Mouse (Mus musculus) kidney, adult 2 months (tissue): ENCODE data around the gene E2f6. TPM values are rescaled to one million over a fixed set of nuclear protein-coding genes. Genes with fewer than 3 reads are reported as not detected.

ENCODE experiments used
- DNase-seq: peaks from one replicate; pipeline ENCODE4 v3.0.0; 2021
- H3K27ac ChIP-seq: fragments of 200-500 bp; 2 replicates; pipeline ENCODE4 v1.5.1; 2012; ENCODE audit warnings: low read depth, low read length, control low read depth, inconsistent platforms; ENCODE audit not compliant: insufficient read depth
- H3K27me3 ChIP-seq: fragments of 200-500 bp; replicated peaks from 2 replicates; pipeline ENCODE4 v1.6.1; 2012; ENCODE audit warnings: mild to moderate bottlenecking, moderate library complexity, low read length, inconsistent platforms; ENCODE audit not compliant: control insufficient read depth, insufficient read depth
- H3K36me3 ChIP-seq: fragments of 200-500 bp; 2 replicates; pipeline ENCODE4 v1.6.1; 2012; ENCODE audit warnings: mild to moderate bottlenecking, moderate library complexity, low read length, inconsistent platforms; ENCODE audit not compliant: control insufficient read depth, insufficient read depth
- H3K4me1 ChIP-seq: fragments of 200-500 bp; 2 replicates; pipeline ENCODE4 v1.6.1; 2011; ENCODE audit warnings: low read length; ENCODE audit not compliant: control insufficient read depth, insufficient read depth
- H3K4me3 ChIP-seq: fragments of 200-500 bp; 2 replicates; pipeline ENCODE4 v1.5.1; 2011; ENCODE audit warnings: mild to moderate bottlenecking, low read depth, low read length, control low read depth; ENCODE audit not compliant: insufficient read depth
- CTCF ChIP-seq: fragments of 200-500 bp; conservative IDR thresholded peaks from 2 replicates; pipeline ENCODE4 v1.5.1; 2011; ENCODE audit warnings: low read depth, mild to moderate bottlenecking, control low read depth, low read length, moderate library complexity, mixed read lengths; ENCODE audit not compliant: insufficient read depth, insufficient read length
- POLR2A ChIP-seq: fragments of 200-500 bp; IDR thresholded peaks from one replicate; pipeline ENCODE4 v1.6.1; 2011; ENCODE audit warnings: low read depth, low read length, control low read depth
- WGBS: fragments of 180-500 bp; shearing (Covaris S2); methylation state at CpG from one replicate; pipeline ENCODE4 v1.1.7; 2018; 5-methylcytosine and 5-hydroxymethylcytosine counted together
- polyA plus RNA-seq: library from polyadenylated mRNA; depleted of rRNA; stranded (reverse); fragments of >200 nt; gene quantifications from 2 replicates; pipeline ENCODE4 v1.2.3, GENCODE M21; 2012; rRNA removed

Gene E2f6
- polyA plus RNA-seq, 1 experiment = 15.5 TPM

DNA sequence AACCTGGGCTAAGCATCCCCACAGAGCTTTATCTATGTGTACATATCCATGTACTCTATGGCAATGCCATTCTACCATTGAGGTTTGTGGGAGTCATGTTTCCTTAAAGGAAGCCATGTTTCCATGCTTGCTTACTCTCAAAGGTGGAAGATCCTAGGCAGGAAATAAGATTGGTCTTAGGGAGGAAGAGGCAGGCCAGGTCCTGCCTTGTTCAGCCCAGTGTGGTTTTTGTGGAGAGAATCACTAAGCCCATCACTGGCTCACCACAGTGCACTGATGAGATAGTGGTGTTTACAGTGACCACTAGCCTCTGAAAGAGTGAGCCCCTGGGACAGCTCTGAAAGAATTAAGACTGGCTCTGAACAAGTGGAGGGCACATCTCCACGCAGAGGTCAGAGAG is 68.6 kb downstream of the E2f6 start:
- TF ChIP-seq CTCF = no peak
- no peak for TF ChIP-seq POLR2A
- WGBS = 88% methylated on average over 1 of the region's 1 CpGs
- no peak for DNase-seq
- peaks cover 9% of the 10 kb centered on the region; the same call in 1 of the 2 replicates for H3K4me1 ChIP-seq
- no peaks in the 10 kb centered on the region for H3K36me3 ChIP-seq
- no peak overlapping the region for H3K4me3 ChIP-seq
- no peaks in the 10 kb centered on the region for H3K27me3 ChIP-seq
- no peak overlapping the region for H3K27ac ChIP-seq

DNA sequence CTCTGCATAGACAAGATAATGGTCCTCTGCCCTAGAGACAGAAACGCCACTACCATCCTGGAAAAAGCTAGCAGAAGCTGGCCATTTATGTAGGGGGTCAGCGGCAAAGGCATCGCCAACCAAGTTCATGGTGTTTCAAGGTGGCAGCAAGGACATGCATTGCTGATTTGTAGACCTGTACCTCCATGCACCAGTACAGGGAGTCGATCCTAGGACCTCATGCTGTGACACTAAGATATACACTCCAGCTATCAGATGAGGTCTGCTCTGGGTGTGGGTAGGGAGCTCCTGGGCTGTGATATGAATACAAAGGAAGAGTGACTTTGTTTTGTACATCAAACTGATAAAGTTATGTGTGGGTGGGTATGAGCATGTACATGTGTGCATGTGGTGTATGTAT is 69.3 kb downstream of the E2f6 start:
- Histone ChIP-seq H3K36me3 (no peaks in the 10 kb centered on the region), H3K27me3 (no peaks in the 10 kb centered on the region), H3K4me1 (peaks cover 7% of the 10 kb centered on the region; the same call in 1 of the 2 replicates), H3K4me3 (no peak overlapping the region), H3K27ac (no peak overlapping the region)
- 94% methylated on average over 4 of the region's 4 CpGs for WGBS
- no peak for DNase-seq
- TF ChIP-seq CTCF (no peak), POLR2A (no peak)

DNA sequence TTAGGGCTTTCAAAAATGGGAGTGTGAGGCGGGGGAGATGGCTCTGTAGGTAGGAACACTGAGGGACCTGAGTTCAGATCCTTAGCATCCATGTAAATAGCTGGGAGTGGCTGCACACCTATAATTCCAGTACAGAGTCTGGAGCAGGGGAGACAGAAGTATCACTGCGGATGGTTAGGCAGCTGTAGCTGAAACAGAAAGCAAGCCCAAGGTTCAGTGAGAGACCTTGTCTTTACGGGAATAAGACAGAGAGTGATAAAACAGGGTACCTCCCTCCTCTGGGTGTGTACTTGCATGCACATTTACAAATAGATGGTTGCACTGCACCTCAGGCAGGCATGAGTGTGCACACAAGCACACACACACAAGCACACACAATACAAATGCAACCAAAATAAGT is 71.7 kb downstream of the E2f6 start:
- 82% methylated on average over 3 of the region's 3 CpGs for WGBS
- no peaks in the 10 kb centered on the region for H3K36me3 ChIP-seq
- H3K27me3 ChIP-seq = no peaks in the 10 kb centered on the region
- H3K27ac ChIP-seq = no peak overlapping the region
- H3K4me1 ChIP-seq = no peaks in the 10 kb centered on the region
- TF ChIP-seq CTCF = no peak
- no peak for TF ChIP-seq POLR2A
- H3K4me3 ChIP-seq = no peak overlapping the region
- no peak for DNase-seq

- Histone ChIP-seq H3K4me1 (no peaks in the 10 kb centered on the region), H3K27ac (no peak overlapping the region), H3K4me3 (no peak overlapping the region), H3K36me3 (no peaks in the 10 kb centered on the region), H3K27me3 (no peaks in the 10 kb centered on the region)
- TF ChIP-seq POLR2A = no peak
- TF ChIP-seq CTCF = no peak
- DNase-seq = no peak
- WGBS = 73% methylated on average over 7 of the region's 7 CpGs
Observed at GRCm38 (mm10) chr12:16883111-16883510, 72.3 kb downstream of the E2f6 start.

DNA sequence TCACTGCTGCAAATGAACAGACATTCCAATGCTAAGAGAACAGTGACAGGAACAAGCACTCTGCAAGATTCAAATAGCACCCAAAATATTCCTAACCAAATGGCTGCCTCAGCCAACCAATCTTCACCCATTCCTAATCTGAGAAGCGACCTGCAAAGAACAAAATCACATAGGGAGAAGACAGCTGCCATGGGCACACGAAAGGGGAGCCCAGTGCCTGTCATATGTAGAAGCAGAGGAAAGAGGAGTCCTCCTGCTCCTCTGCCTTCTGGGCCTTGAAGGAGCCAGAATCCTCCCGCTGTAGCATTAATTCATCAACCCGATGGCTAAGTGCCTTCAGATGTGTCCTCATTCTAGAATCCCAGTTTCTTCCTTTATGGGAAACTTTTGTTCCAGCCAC is 73.8 kb downstream of the E2f6 start:
- H3K27ac ChIP-seq = no peak overlapping the region
- no peaks in the 10 kb centered on the region for H3K36me3 ChIP-seq
- H3K4me3 ChIP-seq = no peak overlapping the region
- no peaks in the 10 kb centered on the region for H3K4me1 ChIP-seq
- TF ChIP-seq POLR2A (no peak), CTCF (no peak)
- H3K27me3 ChIP-seq = no peaks in the 10 kb centered on the region
- DNase-seq = no peak
- 94% methylated on average over 4 of the region's 4 CpGs for WGBS

- H3K36me3 ChIP-seq = no peaks in the 10 kb centered on the region
- H3K27me3 ChIP-seq = no peaks in the 10 kb centered on the region
- no peak for TF ChIP-seq CTCF
- TF ChIP-seq POLR2A = no peak
- no peak for DNase-seq
- H3K4me3 ChIP-seq = no peak overlapping the region
- 89% methylated on average over 6 of the region's 6 CpGs for WGBS
- no peak overlapping the region for H3K27ac ChIP-seq
- no peaks in the 10 kb centered on the region for H3K4me1 ChIP-seq
Observed at GRCm38 (mm10) chr12:16886354-16886753, 75.6 kb downstream of the E2f6 start.

Other genes starting within 250 kb of the E2f6 start
- 33.5 and 34.2 TPM in 2 replicates for gene Lpin1, start 200.0 kb upstream of the E2f6 start, polyA plus RNA-seq
- 0.27 and 0.30 TPM in 2 replicates for gene Ntsr2, start 157.6 kb upstream of the E2f6 start, polyA plus RNA-seq
- 0.59 and 0.94 TPM in 2 replicates for gene Greb1, start 10.1 kb upstream of the E2f6 start, polyA plus RNA-seq
- gene Rock2, start 83.9 kb downstream of the E2f6 start, polyA plus RNA-seq = 4.4 and 5.9 TPM in 2 replicates
- 9.0 and 11.8 TPM in 2 replicates for gene Pqlc3, start 189.4 kb downstream of the E2f6 start, polyA plus RNA-seq
- gene 2410004P03Rik, start 200.8 kb downstream of the E2f6 start, polyA plus RNA-seq = 0.02 TPM in 1 of 2 replicates, not detected in the other